Mouse (Mus musculus) megakaryocyte-erythroid progenitor cell, adult 5 weeks (primary cell): Measurements from ENCODE around the gene Acp6. TPM values are rescaled to one million over a fixed set of nuclear protein-coding genes. Genes with fewer than 3 reads are reported as not detected.

Source experiments
- polyA plus RNA-seq: library from polyadenylated mRNA; stranded (reverse); fragments of >175 nt; gene quantifications from 2 replicates; pipeline ENCODE4 v1.2.3, GENCODE M21; 2012

Acp6 gene
- 22.7 and 26.2 TPM in 2 replicates for polyA plus RNA-seq

DNA sequence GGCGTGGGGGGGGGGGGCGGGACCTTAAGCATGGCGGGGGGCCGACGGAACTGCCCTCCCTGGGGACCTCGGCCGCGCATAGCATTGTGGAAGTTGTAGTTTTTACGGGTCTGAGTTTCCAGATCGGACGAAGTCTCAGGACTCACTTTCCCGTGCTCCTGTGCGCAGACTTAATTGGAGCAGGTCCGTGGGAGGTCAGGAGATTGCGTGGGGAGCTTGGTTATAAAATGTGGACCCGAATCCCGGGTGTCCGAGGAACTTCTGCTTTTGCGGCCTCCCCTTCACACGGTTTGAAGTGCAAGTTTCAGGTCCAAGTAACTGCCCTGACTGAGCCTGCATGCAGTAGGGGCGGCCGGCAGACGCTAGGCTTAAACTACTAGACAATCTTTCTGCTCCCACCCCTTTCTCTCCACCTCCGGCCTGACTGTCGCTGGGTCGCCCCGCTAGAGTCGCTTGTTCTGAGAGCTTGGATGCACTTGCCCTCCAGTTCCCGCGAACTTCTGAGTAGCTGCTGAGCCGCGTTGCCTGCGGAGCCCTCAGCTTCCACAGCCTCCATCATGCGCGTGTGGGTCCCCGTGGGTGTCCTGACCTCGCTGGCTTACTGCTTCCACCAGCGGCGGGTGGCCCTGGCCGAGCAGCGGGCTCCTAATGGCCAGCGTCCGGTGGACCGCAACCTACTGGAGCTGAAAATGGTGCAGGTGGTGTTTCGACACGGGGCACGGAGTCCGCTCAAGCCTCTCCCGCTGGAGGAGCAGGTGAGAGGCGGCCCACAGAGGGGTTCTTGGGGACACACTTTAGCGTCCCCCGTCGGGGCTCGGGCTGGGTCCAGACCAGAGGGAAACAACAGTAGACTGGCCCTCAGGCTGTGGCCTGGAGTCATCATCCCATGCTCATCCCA is at the start of gene Acp6:
Gene Acp6, plus strand, starts transcription at position 167 of the 898 bp plus-strand sequence.

Other genes with a start within 250 kb of the Acp6 start
- not detected in 2 replicates for gene Gja8, start 232.8 kb upstream of the Acp6 start, polyA plus RNA-seq
- 15.0 and 17.4 TPM in 2 replicates for gene Bcl9, start 139.1 kb downstream of the Acp6 start, polyA plus RNA-seq